Mouse (Mus musculus) embryo, embryonic 11.5 days (tissue): ENCODE data around the gene Akr1b8.
"Not testable (repeated sequence)": the region's sequence is repeated elsewhere in the genome, so short reads cannot be mapped to it uniquely, and the experiment has no call there.

Experiments
- DNase-seq: peaks from one replicate; pipeline ENCODE4 v3.0.0-alpha.2; 2012; ENCODE audit warnings: low read depth, low spot score

Gene Akr1b8

GRCm38 (mm10) chr6:34399606-34400220 is 45.8 kb downstream of the Akr1b8 start:
- DNase-seq: no peak

- DNase-seq: no peak
Measured at GRCm38 (mm10) chr6:34400696-34401095, 46.8 kb downstream of the Akr1b8 start.

- DNase-seq: no peak
Measured at GRCm38 (mm10) chr6:34406746-34407145, 52.8 kb downstream of the Akr1b8 start.

- DNase-seq: no peak
Measured at GRCm38 (mm10) chr6:34407403-34407802, 53.5 kb downstream of the Akr1b8 start.

- DNase-seq: no peak
Measured at GRCm38 (mm10) chr6:34412023-34412422, 58.1 kb downstream of the Akr1b8 start, which contains the start of gene Akr1b7. TSS of gene Akr1b7 (plus strand) at chr6:34412334.

GRCm38 (mm10) chr6:34412688-34413087 is 58.8 kb downstream of the Akr1b8 start:
- no peak for DNase-seq

- not testable (repeated sequence) for DNase-seq
Measured at GRCm38 (mm10) chr6:34413386-34413785, 59.5 kb downstream of the Akr1b8 start.

GRCm38 (mm10) chr6:34416521-34416920 is 62.6 kb downstream of the Akr1b8 start:
- DNase-seq: no peak
